Mouse (Mus musculus): ENCODE results near the gene Fgf22. TPM values are rescaled to one million over a fixed set of nuclear protein-coding genes. Genes with fewer than 3 reads are reported as not detected.

Fgf22 gene
- polyA plus RNA-seq, 1 experiment from 2014 or later = 0.65 TPM

GRCm38 (mm10) chr10:79797326-79797725 lies 42.5 kb downstream of the Fgf22 start:
- no peak for ATAC-seq (ENCODE audit: insufficient number of reproducible peaks, insufficient read depth, low FRiP score, low TSS enrichment)
- WGBS = 41% methylated on average over 15 of the region's 15 CpGs
- peaks cover 23% of the 10 kb centered on the region for H3K4me1 ChIP-seq
- no peak overlapping the region for H3K4me2 ChIP-seq (replicated peaks)
- H3K27me3 ChIP-seq = no peaks in the 10 kb centered on the region
- no peak overlapping the region for H3K27ac ChIP-seq
- no peak overlapping the region for H3K9ac ChIP-seq
- H3K36me3 ChIP-seq = 0 out of 2 replicates have a peak, but pooled peaks cover 5% of the 10 kb centered on the region
- H3K9me3 ChIP-seq = no peaks in the 10 kb centered on the region
- no peak overlapping the region for H3K4me3 ChIP-seq

- Histone ChIP-seq H3K9ac (no peak overlapping the region), H3K36me3 (0 out of 2 replicates have a peak, but pooled peaks cover 5% of the 10 kb centered on the region), H3K4me3 (no peak overlapping the region), H3K4me2 (replicated peaks) (no peak overlapping the region), H3K4me1 (peaks cover 34% of the 10 kb centered on the region), H3K27me3 (no peaks in the 10 kb centered on the region), H3K9me3 (no peaks in the 10 kb centered on the region), H3K27ac (no peak overlapping the region)
- WGBS = 93% methylated on average over 12 of the region's 12 CpGs
- no peak for ATAC-seq (ENCODE audit: insufficient number of reproducible peaks, insufficient read depth, low FRiP score, low TSS enrichment)
Measured at GRCm38 (mm10) chr10:79798289-79798928, 43.5 kb downstream of the Fgf22 start.

GRCm38 (mm10) chr10:79800508-79800907 lies 45.6 kb downstream of the Fgf22 start:
- peaks cover 38% of the 10 kb centered on the region for H3K4me1 ChIP-seq

GRCm38 (mm10) chr10:79801837-79802236 lies 47.0 kb downstream of the Fgf22 start:
- Histone ChIP-seq H3K9me3 (no peaks in the 10 kb centered on the region), H3K27me3 (no peaks in the 10 kb centered on the region), H3K36me3 (0 out of 2 replicates have a peak, but pooled peaks cover 3% of the 10 kb centered on the region), H3K4me2 (replicated peaks) (no peak overlapping the region), H3K4me3 (no peak overlapping the region), H3K27ac (peak overlapping the region; percentile 76), H3K9ac (0 out of 2 replicates have a peak overlapping the region, but pooled peaks have one; percentile 35), H3K4me1 (peaks cover 40% of the 10 kb centered on the region)
- 28% methylated on average over 3 of the region's 3 CpGs for WGBS
- ATAC-seq (ENCODE audit: insufficient number of reproducible peaks, insufficient read depth, low FRiP score, low TSS enrichment) = no peak

More at GRCm38 (mm10) chr10:79800508-79800907, 45.6 kb downstream of the Fgf22 start:
- Histone ChIP-seq H3K4me3 (no peak overlapping the region), H3K27me3 (no peaks in the 10 kb centered on the region), H3K27ac (no peak overlapping the region), H3K36me3 (0 out of 2 replicates have a peak, but pooled peaks cover 5% of the 10 kb centered on the region), H3K9ac (no peak overlapping the region), H3K4me2 (replicated peaks) (no peak overlapping the region), H3K9me3 (no peaks in the 10 kb centered on the region)
- no peak for ATAC-seq (ENCODE audit: insufficient number of reproducible peaks, insufficient read depth, low FRiP score, low TSS enrichment)
- WGBS = 79% methylated on average over 11 of the region's 11 CpGs

- Histone ChIP-seq H3K27me3 (no peaks in the 10 kb centered on the region), H3K36me3 (0 out of 2 replicates have a peak, but pooled peaks cover 3% of the 10 kb centered on the region), H3K9me3 (no peaks in the 10 kb centered on the region), H3K4me1 (peaks cover 36% of the 10 kb centered on the region), H3K27ac (peak overlapping the region; percentile 76), H3K4me3 (no peak overlapping the region), H3K9ac (no peak overlapping the region; the same call in 1 of the 2 replicates), H3K4me2 (replicated peaks) (no peak overlapping the region)
- no peak for ATAC-seq (ENCODE audit: insufficient number of reproducible peaks, insufficient read depth, low FRiP score, low TSS enrichment)
- 47% methylated on average over 11 of the region's 11 CpGs for WGBS
Measured at GRCm38 (mm10) chr10:79802331-79802971, 47.6 kb downstream of the Fgf22 start.

GRCm38 (mm10) chr10:79803716-79804323 lies 48.9 kb downstream of the Fgf22 start:
- Histone ChIP-seq H3K9me3 (no peaks in the 10 kb centered on the region), H3K4me2 (replicated peaks) (peak overlapping the region; percentile 47), H3K9ac (no peak overlapping the region), H3K27me3 (no peaks in the 10 kb centered on the region), H3K36me3 (peaks cover 13% of the 10 kb centered on the region; the same call in 1 of the 2 replicates), H3K4me1 (peaks cover 40% of the 10 kb centered on the region), H3K27ac (peak overlapping the region; percentile 76), H3K4me3 (peak overlapping the region; percentile 18)
- peak; percentile 74 for ATAC-seq (ENCODE audit: insufficient number of reproducible peaks, insufficient read depth, low FRiP score, low TSS enrichment)
- 6% methylated on average over 29 of the region's 29 CpGs for WGBS

GRCm38 (mm10) chr10:79805636-79806035 lies 50.8 kb downstream of the Fgf22 start:
- ATAC-seq (ENCODE audit: insufficient number of reproducible peaks, insufficient read depth, low FRiP score, low TSS enrichment) = no peak
- Histone ChIP-seq H3K9ac (no peak overlapping the region), H3K4me1 (peaks cover 40% of the 10 kb centered on the region), H3K27ac (peak overlapping the region; percentile 32; the same call in 1 of the 2 replicates), H3K4me3 (no peak overlapping the region), H3K4me2 (replicated peaks) (no peak overlapping the region), H3K36me3 (peaks cover 26% of the 10 kb centered on the region), H3K27me3 (no peaks in the 10 kb centered on the region), H3K9me3 (no peaks in the 10 kb centered on the region)
- WGBS = 54% methylated on average over 11 of the region's 11 CpGs

- H3K9me3 ChIP-seq = no peaks in the 10 kb centered on the region
- 86% methylated on average over 9 of the region's 9 CpGs for WGBS
- H3K36me3 ChIP-seq = peaks cover 33% of the 10 kb centered on the region
- H3K4me1 ChIP-seq = peaks cover 40% of the 10 kb centered on the region
- peak overlapping the region; percentile 32; the same call in 1 of the 2 replicates for H3K27ac ChIP-seq
- no peaks in the 10 kb centered on the region for H3K27me3 ChIP-seq
- no peak overlapping the region for H3K4me3 ChIP-seq
- H3K4me2 ChIP-seq (replicated peaks) = no peak overlapping the region
- no peak overlapping the region for H3K9ac ChIP-seq
- no peak for ATAC-seq (ENCODE audit: insufficient number of reproducible peaks, insufficient read depth, low FRiP score, low TSS enrichment)
Measured at GRCm38 (mm10) chr10:79806331-79806730, 51.5 kb downstream of the Fgf22 start.

- no peak overlapping the region for H3K4me3 ChIP-seq
- no peak overlapping the region for H3K9ac ChIP-seq
- H3K27ac ChIP-seq = peak overlapping the region; percentile 47; the same call in 1 of the 2 replicates
- H3K4me1 ChIP-seq = peaks cover 34% of the 10 kb centered on the region
- H3K9me3 ChIP-seq = no peaks in the 10 kb centered on the region
- H3K36me3 ChIP-seq = peaks cover 39% of the 10 kb centered on the region
- ATAC-seq (ENCODE audit: insufficient number of reproducible peaks, insufficient read depth, low FRiP score, low TSS enrichment) = no peak
- WGBS = 82% methylated on average over 10 of the region's 10 CpGs
- no peak overlapping the region for H3K4me2 ChIP-seq (replicated peaks)
- no peaks in the 10 kb centered on the region for H3K27me3 ChIP-seq
Measured at GRCm38 (mm10) chr10:79806972-79807371, 52.1 kb downstream of the Fgf22 start.

- no peak overlapping the region for H3K4me2 ChIP-seq (replicated peaks)
- peaks cover 45% of the 10 kb centered on the region for H3K36me3 ChIP-seq
- 40% methylated on average over 11 of the region's 11 CpGs for WGBS
- H3K4me1 ChIP-seq = peaks cover 26% of the 10 kb centered on the region
- no peaks in the 10 kb centered on the region for H3K9me3 ChIP-seq
- no peak overlapping the region for H3K4me3 ChIP-seq
- ATAC-seq (ENCODE audit: insufficient number of reproducible peaks, insufficient read depth, low FRiP score, low TSS enrichment) = no peak
- H3K27me3 ChIP-seq = no peaks in the 10 kb centered on the region
- peak overlapping the region; percentile 55 for H3K27ac ChIP-seq
- H3K9ac ChIP-seq = no peak overlapping the region
Measured at GRCm38 (mm10) chr10:79807826-79808225, 53.0 kb downstream of the Fgf22 start.
